Mouse (Mus musculus) testis, adult 2 months (tissue): ENCODE measurements around the gene Mbnl1. TPM values are rescaled to one million over a fixed set of nuclear protein-coding genes. Genes with fewer than 3 reads are reported as not detected.

Source experiments
- H3K27ac ChIP-seq: fragments of 200-500 bp; 2 replicates; pipeline ENCODE4 v1.5.1; 2012; ENCODE audit warnings: low read depth, low read length; ENCODE audit not compliant: control insufficient read depth, insufficient read depth
- H3K27me3 ChIP-seq: fragments of 200-500 bp; 2 replicates; pipeline ENCODE4 v1.6.1; 2012; ENCODE audit warnings: mild to moderate bottlenecking, low read length, moderate library complexity; ENCODE audit not compliant: control insufficient read depth, insufficient read depth
- H3K36me3 ChIP-seq: fragments of 200-500 bp; 2 replicates; pipeline ENCODE4 v1.6.1; 2012; ENCODE audit warnings: mild to moderate bottlenecking, low read length; ENCODE audit not compliant: control insufficient read depth, insufficient read depth
- H3K4me1 ChIP-seq: fragments of 200-500 bp; 2 replicates; pipeline ENCODE4 v1.6.1; 2012; ENCODE audit warnings: low read length; ENCODE audit not compliant: control insufficient read depth, insufficient read depth
- H3K4me3 ChIP-seq: fragments of 200-500 bp; 2 replicates; pipeline ENCODE4 v1.5.1; 2012; ENCODE audit warnings: low read depth, mild to moderate bottlenecking, low read length, moderate library complexity, mixed read lengths; ENCODE audit not compliant: control insufficient read depth
- CTCF ChIP-seq: fragments of 200-500 bp; IDR thresholded peaks from 2 replicates; pipeline ENCODE4 v1.5.1; 2012; ENCODE audit warnings: low read depth, mild to moderate bottlenecking, inconsistent platforms, low read length, moderate library complexity; ENCODE audit not compliant: control insufficient read depth, insufficient read depth, insufficient replicate concordance
- POLR2A ChIP-seq: fragments of 200-500 bp; IDR thresholded peaks from 2 replicates; pipeline ENCODE4 v1.6.1; 2012; ENCODE audit warnings: low read depth, mild to moderate bottlenecking, inconsistent platforms, low read length, moderate library complexity; ENCODE audit not compliant: control insufficient read depth
- polyA plus RNA-seq: library from polyadenylated mRNA; depleted of rRNA; stranded (reverse); fragments of >200 nt; gene quantifications from 2 replicates; pipeline ENCODE4 v1.2.3, GENCODE M21; 2012

Gene Mbnl1
- polyA plus RNA-seq, 1 experiment: 13.2 TPM

- H3K27ac ChIP-seq: no peak overlapping the region
- H3K4me1 ChIP-seq: peaks cover 2% of the 10 kb centered on the region
- H3K36me3 ChIP-seq: no peaks in the 10 kb centered on the region
- TF ChIP-seq CTCF (no peak), POLR2A (no peak)
- no peak overlapping the region for H3K4me3 ChIP-seq
- H3K27me3 ChIP-seq: no peaks in the 10 kb centered on the region
These were observed 77.9 kb downstream of the Mbnl1 start for GRCm38 (mm10) chr3:60550492-60550891.

DNA sequence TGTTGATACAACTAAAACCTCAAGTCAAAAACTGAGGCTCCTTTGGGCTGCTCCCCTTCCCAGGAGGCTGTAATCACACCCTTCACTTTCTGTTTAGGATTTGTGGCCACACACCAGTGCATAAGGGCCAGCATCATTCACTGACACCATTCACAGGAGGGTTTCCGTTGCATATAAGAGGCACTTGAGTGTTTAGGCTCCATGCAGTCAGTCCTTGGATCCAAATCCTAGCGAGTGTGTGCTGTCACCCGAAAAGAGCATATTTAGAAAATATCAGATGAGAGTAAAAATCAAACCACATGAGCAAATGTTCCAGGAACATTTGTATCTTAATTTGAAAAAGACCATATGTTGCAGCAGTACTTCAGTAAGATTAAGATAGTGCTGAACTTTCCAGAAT lies 79.0 kb downstream of the Mbnl1 start:
- H3K36me3 ChIP-seq: no peaks in the 10 kb centered on the region
- no peaks in the 10 kb centered on the region for H3K4me1 ChIP-seq
- H3K27ac ChIP-seq: no peak overlapping the region
- TF ChIP-seq CTCF: no peak
- no peak for TF ChIP-seq POLR2A
- H3K4me3 ChIP-seq: no peak overlapping the region
- no peaks in the 10 kb centered on the region for H3K27me3 ChIP-seq

DNA sequence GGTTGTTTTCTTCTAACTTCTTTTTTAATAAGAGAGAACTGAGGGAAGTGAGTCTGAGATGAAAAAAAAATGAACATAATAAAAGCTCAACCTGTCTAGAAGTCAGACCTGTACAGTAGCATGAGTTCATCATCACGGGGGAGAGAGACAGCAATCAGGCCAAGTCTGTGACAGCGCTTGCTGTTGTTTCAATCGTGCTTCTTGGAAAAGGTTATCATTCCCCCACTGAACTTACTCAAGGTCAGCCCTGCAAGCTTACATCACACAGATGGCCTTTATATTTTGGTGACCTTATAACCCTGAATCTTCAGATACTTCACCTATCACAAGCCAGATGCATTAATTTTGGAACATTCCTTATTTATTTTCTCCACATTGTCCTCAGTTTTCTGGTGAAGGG lies 80.4 kb downstream of the Mbnl1 start:
- H3K36me3 ChIP-seq: no peaks in the 10 kb centered on the region
- no peak overlapping the region for H3K4me3 ChIP-seq
- TF ChIP-seq POLR2A: no peak
- TF ChIP-seq CTCF: no peak
- no peak overlapping the region for H3K27ac ChIP-seq
- H3K27me3 ChIP-seq: no peaks in the 10 kb centered on the region
- H3K4me1 ChIP-seq: no peaks in the 10 kb centered on the region

GRCm38 (mm10) chr3:60556596-60556995 lies 84.0 kb downstream of the Mbnl1 start:
- no peak overlapping the region for H3K4me3 ChIP-seq
- H3K36me3 ChIP-seq: no peaks in the 10 kb centered on the region
- H3K27ac ChIP-seq: no peak overlapping the region
- no peaks in the 10 kb centered on the region for H3K4me1 ChIP-seq
- H3K27me3 ChIP-seq: no peaks in the 10 kb centered on the region
- TF ChIP-seq CTCF: no peak

- Histone ChIP-seq H3K4me1 (no peaks in the 10 kb centered on the region), H3K27me3 (no peaks in the 10 kb centered on the region), H3K4me3 (no peak overlapping the region), H3K27ac (no peak overlapping the region), H3K36me3 (no peaks in the 10 kb centered on the region)
- TF ChIP-seq POLR2A (no peak), CTCF (no peak)
These were observed 85.7 kb downstream of the Mbnl1 start for GRCm38 (mm10) chr3:60558252-60558862.

DNA sequence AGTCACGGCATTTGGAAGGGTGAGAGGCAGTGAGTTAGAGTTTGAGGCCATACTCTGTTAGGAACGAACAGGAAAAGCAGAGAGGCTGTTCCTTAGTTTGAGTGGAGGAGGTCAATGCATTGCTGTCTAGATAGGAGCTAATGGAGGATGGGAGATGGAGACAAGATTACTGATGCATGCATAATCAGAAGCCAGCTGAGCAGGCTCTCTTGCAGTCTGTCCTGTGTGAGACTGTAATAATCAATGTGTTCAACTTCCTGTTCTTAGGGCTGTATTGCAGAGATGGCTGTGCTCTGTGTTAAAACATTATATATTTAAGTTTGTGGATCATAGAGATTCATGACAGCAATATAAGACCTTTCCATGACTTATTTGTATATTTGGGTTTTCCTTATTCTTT lies 87.1 kb downstream of the Mbnl1 start:
- TF ChIP-seq POLR2A (no peak), CTCF (no peak)
- H3K27ac ChIP-seq: no peak overlapping the region
- no peaks in the 10 kb centered on the region for H3K27me3 ChIP-seq
- H3K4me1 ChIP-seq: no peaks in the 10 kb centered on the region
- no peak overlapping the region for H3K4me3 ChIP-seq
- no peaks in the 10 kb centered on the region for H3K36me3 ChIP-seq

DNA sequence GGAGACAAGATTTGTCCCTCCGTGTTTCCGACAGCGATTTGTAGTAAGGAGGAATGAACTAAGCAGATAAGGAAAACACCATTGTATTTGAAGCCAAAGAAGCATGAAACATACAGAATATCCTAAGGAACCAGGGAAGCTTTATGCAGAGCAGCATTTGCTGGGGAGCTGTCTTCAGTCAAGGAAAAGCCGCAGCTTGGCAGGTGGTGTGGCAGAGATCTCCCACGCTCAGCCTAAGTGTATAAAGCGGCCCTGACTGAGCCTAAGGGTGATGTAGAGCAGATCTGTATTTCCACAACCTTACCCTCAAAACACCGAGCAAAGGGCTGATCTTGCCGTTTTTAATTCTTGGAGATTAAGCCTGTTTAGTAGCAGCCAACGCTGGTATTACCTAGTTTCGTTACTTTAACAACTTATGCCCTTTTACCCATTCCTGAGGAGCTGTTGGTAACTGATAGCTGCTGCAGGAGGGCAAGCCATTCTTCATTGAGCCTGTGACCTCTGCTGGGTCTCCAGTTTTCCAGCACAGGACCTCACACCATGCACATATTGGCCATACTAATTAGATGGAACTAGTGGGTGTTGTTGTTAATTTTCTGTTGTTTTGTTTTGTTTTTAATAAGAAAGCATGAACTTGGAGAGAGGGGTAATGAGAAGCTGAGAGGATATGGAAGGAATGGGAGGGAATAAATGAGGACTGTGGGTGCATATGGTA lies 91.1 kb downstream of the Mbnl1 start:
- no peak overlapping the region for H3K27ac ChIP-seq

More for the DNA sequence above, 91.1 kb downstream of the Mbnl1 start:
- H3K4me1 ChIP-seq: no peaks in the 10 kb centered on the region
- no peaks in the 10 kb centered on the region for H3K27me3 ChIP-seq
- H3K36me3 ChIP-seq: no peaks in the 10 kb centered on the region
- no peak for TF ChIP-seq CTCF
- no peak overlapping the region for H3K4me3 ChIP-seq
